Mouse (Mus musculus): ENCODE measurements around the gene Scaf11.

Gene Scaf11

DNA sequence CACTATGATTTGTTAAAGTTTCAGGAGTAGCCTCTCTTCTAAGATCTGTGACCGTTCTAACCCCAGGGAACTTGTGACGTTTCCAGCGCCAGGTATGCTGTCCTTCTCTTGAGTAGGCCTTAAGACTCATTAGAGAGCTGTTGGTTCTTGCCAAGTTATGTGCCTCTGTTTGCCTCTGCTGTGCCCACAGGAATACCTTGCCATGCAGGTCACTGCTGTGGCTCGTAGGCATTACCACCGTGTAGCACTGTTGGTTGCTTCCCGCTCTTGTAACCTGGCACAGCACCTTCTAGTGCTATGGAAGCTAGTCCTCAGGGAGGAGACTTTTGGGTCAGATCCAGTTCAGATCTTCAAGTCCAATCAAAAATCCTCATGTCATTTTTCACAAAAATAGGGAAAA, 65.6 kb downstream of the Scaf11 start:
- no peak for DNase-seq

DNA sequence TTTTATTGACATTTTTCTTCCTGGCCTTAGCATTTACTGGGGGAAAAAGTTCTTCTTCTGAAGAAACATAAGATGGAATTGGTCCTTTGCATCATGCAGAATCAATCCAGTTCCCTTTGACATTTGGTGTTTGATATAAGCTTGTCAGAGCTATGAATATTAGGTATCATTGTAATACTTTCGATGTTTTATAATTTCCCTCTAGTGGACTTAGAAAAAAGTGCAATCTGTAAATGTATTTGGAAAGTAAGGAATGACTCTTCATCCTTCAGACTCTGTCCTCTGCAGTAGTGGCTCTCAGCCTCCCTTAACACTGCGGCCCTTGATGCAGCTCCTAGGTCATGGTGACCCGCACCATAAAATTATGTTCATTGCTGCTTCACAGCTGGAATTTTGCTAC, 67.8 kb downstream of the Scaf11 start:
- DNase-seq, result no peak

DNA sequence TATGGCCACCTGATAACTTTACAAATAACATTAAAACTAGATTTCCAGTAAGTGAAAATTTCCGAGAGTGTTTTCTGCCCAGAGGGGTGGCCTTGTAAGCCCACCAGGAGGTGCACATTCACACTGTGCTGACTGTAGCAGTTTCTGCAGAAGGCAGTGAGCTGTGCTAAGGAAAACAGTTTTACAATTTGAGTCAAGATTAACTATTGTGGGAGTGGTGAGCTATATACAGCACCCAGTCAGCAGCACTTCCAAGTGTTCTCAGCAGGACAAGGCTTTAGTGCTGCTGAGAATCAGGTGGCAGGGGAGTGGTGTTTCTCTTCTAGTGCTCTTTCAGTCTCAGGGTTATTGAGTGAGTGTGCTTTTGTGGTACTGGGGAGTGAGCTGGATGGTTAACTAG, 72.1 kb downstream of the Scaf11 start:
- DNase-seq, result no peak

DNA sequence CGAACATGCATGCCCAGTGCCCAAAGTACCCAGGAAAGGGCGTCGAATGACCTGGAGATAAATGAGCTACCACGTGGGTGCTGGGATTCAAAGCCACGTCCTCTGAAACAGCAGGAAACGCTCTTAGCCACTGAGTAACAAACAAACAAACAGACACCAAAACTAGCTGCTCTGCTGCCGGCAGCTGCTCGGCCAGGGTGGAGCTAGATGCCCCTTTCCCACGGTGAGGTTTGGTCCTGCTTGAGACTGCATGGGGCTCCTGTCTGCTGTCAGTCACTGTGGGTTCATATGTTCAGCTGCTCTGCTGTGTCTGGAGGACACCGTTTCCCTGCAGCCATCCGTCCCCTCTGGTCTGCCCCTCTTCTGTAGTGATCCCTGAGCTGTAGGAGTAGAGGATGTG, 78.4 kb downstream of the Scaf11 start:
- DNase-seq, result no peak

DNA sequence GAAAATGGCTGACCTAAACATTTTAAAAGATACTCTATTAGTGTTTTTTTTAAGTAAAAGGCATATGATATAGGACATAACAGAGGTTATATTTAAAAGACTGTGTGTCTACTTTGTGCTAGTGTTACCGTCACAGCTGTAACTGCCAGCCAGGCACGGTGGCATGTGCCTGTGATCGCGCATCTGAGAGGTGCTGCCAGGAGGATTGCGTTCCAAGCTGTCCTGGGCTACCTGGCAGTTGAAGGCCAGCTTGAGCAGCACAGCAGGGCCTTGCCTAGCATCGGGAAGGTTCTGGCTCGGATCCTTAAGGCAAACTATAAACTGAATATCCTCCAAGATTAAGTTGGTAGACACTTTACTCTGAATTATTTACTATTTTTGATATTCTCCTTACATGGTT, 82.9 kb downstream of the Scaf11 start:
- no peak for DNase-seq

DNA sequence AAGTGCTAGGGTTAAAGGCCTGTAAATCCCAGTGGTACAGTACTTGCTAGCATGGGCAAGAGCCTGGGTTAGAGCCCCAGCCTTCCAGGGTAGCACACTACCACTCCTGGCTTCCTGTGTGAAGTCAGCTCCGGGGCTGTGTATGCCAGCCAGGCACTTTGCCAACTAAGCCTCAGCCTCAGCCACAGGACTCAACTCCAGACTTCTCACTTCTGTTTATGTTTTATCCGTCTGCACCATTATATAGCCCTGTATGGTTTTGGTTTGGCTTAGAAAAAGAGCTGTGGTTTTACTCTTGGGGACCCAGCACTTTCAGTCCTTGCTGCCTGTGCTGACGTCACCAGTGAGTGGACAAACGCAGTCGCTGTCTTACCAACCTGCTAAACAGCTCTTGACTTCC, 83.4 kb downstream of the Scaf11 start:
- DNase-seq, result no peak

DNA sequence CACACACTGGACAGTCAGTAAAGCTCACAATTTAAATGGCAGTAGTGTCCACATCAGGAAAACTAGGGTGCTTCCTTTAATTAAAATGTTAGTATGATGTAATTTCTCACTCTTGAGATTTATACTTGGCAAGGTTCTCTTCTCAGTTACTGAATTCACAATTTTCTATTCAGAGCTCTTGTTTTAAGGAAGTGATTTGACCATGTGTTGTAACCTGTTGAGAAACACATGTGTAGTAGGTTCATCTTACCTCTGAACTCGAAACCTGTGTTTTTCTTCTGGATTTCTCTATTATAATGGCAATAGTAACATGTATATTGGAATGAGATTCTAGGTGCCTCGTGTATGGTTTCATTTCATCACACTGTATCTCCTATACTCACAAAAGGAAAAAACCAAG, 84.4 kb downstream of the Scaf11 start:
- DNase-seq, result no peak

DNA sequence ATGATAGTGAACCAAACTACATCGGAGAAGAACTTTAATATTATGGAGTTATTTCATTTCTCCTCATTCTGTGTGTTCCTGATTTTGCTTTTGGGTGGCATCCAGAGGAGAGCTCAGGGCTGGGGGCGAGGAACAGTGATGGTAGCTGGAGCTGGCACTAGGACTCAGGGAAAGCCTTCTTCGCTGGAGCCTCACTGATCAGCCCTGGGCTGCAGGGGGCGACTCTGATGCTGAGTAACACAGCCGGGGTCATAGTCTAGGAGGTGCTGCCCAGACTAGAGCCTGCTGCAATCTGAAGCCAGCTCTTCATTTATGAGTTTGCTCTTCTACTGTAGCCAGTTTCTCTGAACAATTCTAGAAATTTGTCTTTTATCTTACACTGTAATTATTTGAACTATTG, 87.5 kb downstream of the Scaf11 start:
- DNase-seq, result peak in 1 of 2 experiments; percentile 7

DNA sequence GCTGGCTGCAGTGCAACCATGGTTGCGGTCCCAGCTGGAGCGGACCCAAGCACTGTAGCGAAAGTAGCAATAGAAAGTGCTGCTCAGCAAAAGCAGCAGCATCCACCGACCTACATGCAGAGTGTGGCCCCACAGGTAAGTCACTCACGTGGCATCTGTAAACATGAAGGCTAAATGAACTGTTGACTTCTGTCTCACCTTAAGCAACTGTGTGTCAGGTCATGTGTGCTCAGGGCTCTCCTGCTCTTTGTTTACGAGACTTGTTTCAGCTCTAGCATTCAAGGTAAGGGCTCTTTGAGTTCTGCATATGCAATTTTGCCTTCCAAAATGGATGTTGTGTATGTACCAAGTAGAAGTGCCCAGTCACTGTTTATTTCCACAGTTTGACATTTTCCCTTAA, 88.0 kb downstream of the Scaf11 start:
- no peak for DNase-seq

DNA sequence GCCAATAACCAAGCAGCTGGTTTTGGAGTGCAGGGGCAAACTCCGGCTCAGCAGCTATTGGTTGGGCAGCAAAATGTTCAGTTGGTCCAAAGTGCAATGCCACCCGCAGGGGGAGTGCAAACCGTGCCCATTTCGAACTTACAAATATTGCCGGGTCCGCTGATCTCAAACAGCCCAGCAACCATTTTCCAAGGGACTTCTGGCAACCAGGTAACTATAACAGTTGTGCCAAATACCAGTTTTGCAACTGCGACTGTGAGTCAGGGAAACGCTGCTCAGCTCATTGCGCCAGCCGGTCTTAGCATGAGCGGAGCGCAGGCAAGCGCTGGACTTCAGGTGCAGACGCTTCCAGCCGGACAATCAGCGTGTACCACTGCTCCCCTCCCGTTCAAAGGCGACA, 89.3 kb downstream of the Scaf11 start:
- DNase-seq, result no peak

DNA sequence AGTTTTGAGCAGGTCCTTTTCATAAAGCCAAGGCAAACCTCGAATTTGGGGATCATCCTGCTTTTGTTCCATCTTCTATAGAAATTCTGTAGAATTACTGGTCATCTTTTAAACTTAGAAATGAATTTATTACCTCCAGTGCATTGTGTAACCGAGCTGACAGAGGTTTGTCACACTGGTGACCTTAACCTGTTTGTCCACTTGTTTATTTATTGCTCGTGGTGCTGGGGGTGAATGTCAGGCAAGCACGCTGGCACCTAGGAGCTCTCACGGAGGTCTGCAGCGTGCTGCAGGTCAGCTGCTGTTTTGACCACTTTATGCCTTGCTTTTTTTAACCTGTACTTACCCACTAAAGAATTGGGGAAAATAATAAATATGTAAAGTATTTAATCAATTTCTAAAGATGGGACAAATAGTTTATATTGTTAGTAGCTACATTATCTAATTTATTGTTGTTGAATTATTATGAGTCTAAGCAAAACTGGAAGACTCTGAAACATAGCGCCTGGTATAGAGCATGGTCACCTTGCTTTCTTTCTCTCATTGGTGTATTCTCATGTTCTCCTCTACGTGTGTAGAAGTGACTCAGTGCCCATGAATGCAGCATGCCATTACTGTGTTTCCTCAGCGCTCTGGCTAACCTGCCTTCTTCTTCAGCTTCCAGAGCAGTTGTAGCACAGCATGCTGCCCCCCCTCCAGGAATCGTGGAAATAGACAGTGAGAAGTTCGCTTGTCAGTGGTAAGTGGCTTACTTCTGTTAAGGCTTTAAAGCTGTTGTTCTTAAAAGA, 94.3 kb downstream of the Scaf11 start:
- no peak for DNase-seq

DNA sequence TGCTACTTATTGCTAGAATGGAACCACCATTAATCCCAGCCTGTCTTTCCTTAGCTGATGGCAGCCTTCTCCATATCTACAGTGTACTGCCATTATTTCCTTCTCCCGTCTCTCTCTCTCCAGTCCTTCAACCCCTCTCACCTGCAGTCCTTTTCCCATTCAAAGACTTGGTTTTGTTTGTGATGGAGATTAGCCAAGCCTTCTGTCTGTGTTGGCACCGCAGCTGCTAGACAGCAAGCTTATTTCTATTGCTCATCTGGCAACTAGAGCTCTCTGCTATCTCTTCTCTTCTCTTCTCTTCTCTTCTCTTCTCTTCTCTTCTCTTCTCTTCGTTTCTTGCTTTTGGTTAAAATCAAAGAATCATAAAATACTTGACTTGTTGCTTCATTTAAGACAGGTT, 95.3 kb downstream of the Scaf11 start:
- DNase-seq, result no peak

Measured in B cell, adult 2 months (primary cell).